Mouse (Mus musculus): ENCODE measurements at regions not wholly inside any gene's neighbourhood (a gene's known extent, or its start where the extent isn't known, plus 50 kb on each side); places are given as distances from the start of the nearest gene placed in this dataset.

GRCm38 (mm10) chr9:91167871-91168270, 194.3 kb upstream of the Zic4 start:
- Histone ChIP-seq H3ac (ENCODE audit: control insufficient read depth, insufficient read length, low read depth) (no peak overlapping the region), H3K27me3 (ENCODE audit: control insufficient read depth, insufficient read depth, insufficient read length) (no peaks in the 10 kb centered on the region), H3K79me2 (ENCODE audit: control insufficient read depth, insufficient read depth) (no peaks in the 10 kb centered on the region), H3K4me3 (ENCODE audit: insufficient read depth, poor library complexity, severe bottlenecking) (no peak overlapping the region), H3K79me3 (ENCODE audit: low read depth) (no peaks in the 10 kb centered on the region), H3K36me3 (ENCODE audit: control insufficient read depth, insufficient read depth) (no peaks in the 10 kb centered on the region)
- TF ChIP-seq FOSL1 (IDR thresholded peaks at IDR 0.05; ENCODE audit: insufficient read depth, low read length, poor library complexity, severe bottlenecking) (no peak), USF1 (IDR thresholded peaks at IDR 0.05; ENCODE audit: low read depth) (no peak), CEBPB (IDR thresholded peaks at IDR 0.05; ENCODE audit: low read depth) (no peak), MYOG (IDR thresholded peaks at IDR 0.05; ENCODE audit: control insufficient read depth, extremely low read depth, insufficient read length) (no peak), MAX (IDR thresholded peaks at IDR 0.05) (no peak), CTCF (IDR thresholded peaks at IDR 0.05; ENCODE audit: control insufficient read depth, insufficient read depth, insufficient read length) (no peak), MYOD1 (IDR thresholded peaks at IDR 0.05; ENCODE audit: control insufficient read depth, insufficient read length, low read depth) (no peak)

DNA sequence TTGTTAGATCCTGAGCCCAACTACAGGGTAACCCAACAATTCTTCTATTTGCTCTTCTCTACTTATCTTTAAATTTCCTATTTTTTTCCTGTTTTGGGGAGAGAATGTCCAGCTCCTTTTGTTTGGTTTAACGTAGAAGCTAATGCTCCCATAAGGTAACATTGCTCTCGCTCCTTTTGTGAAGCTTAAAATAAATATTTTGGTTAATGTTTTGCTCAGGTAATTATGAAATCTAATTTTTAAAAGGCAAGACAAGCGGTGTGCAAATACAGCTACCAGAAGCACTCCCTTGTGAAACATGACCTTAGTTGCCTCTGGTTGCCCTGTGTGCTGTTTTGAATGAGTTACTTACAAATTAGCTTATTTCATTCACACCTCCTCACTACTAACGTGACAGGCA, 169.0 kb upstream of the Zic4 start:
- Histone ChIP-seq H3K79me3 (ENCODE audit: low read depth) (no peaks in the 10 kb centered on the region), H3ac (ENCODE audit: control insufficient read depth, insufficient read length, low read depth) (no peak overlapping the region), H3K4me3 (ENCODE audit: insufficient read depth, poor library complexity, severe bottlenecking) (no peak overlapping the region), H3K79me2 (ENCODE audit: control insufficient read depth, insufficient read depth) (no peaks in the 10 kb centered on the region), H3K27me3 (ENCODE audit: control insufficient read depth, insufficient read depth, insufficient read length) (no peaks in the 10 kb centered on the region), H3K36me3 (ENCODE audit: control insufficient read depth, insufficient read depth) (no peaks in the 10 kb centered on the region)
- TF ChIP-seq CTCF (IDR thresholded peaks at IDR 0.05; ENCODE audit: control insufficient read depth, insufficient read depth, insufficient read length) (no peak), MYOD1 (IDR thresholded peaks at IDR 0.05; ENCODE audit: control insufficient read depth, insufficient read length, low read depth) (no peak), FOSL1 (IDR thresholded peaks at IDR 0.05; ENCODE audit: insufficient read depth, low read length, poor library complexity, severe bottlenecking) (no peak), CEBPB (IDR thresholded peaks at IDR 0.05; ENCODE audit: low read depth) (no peak), MAX (IDR thresholded peaks at IDR 0.05) (no peak), MYOG (IDR thresholded peaks at IDR 0.05; ENCODE audit: control insufficient read depth, extremely low read depth, insufficient read length) (no peak), USF1 (IDR thresholded peaks at IDR 0.05; ENCODE audit: low read depth) (no peak)

GRCm38 (mm10) chr9:91193954-91194353, 168.3 kb upstream of the Zic4 start:
- Histone ChIP-seq H3K79me3 (ENCODE audit: low read depth) (no peaks in the 10 kb centered on the region), H3K27me3 (ENCODE audit: control insufficient read depth, insufficient read depth, insufficient read length) (no peaks in the 10 kb centered on the region), H3K79me2 (ENCODE audit: control insufficient read depth, insufficient read depth) (no peaks in the 10 kb centered on the region), H3K4me3 (ENCODE audit: insufficient read depth, poor library complexity, severe bottlenecking) (no peak overlapping the region), H3K36me3 (ENCODE audit: control insufficient read depth, insufficient read depth) (no peaks in the 10 kb centered on the region), H3ac (ENCODE audit: control insufficient read depth, insufficient read length, low read depth) (no peak overlapping the region)
- no peak for TF ChIP-seq MYOD1 (IDR thresholded peaks at IDR 0.05; ENCODE audit: control insufficient read depth, insufficient read length, low read depth)
- no peak for TF ChIP-seq MYOG (IDR thresholded peaks at IDR 0.05; ENCODE audit: control insufficient read depth, extremely low read depth, insufficient read length)
- no peak for TF ChIP-seq MAX (IDR thresholded peaks at IDR 0.05)
- TF ChIP-seq CEBPB (IDR thresholded peaks at IDR 0.05; ENCODE audit: low read depth): no peak
- no peak for TF ChIP-seq FOSL1 (IDR thresholded peaks at IDR 0.05; ENCODE audit: insufficient read depth, low read length, poor library complexity, severe bottlenecking)
- TF ChIP-seq CTCF (IDR thresholded peaks at IDR 0.05; ENCODE audit: control insufficient read depth, insufficient read depth, insufficient read length): no peak
- TF ChIP-seq USF1 (IDR thresholded peaks at IDR 0.05; ENCODE audit: low read depth): no peak

DNA sequence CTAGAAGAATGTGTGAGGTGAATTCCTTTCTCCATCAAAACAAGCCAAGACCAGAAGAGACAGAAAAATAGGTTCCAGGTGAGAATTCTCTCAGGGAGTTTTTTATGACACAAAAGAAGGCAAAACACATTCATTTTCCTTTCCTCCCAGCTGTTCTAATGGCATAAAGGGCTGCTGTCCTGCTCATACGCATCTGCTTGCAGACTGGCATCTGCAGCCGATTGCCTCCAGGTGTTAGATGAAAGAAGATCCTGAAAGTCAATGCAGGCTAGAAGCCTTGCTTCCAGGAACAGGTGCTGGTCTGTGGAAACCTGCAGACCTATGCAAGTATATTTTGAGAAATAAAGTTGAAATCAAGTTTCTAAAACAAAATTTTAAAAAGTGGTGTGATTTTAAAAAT, 154.9 kb upstream of the Zic4 start:
- no peaks in the 10 kb centered on the region for H3K79me2 ChIP-seq (ENCODE audit: control insufficient read depth, insufficient read depth)
- no peaks in the 10 kb centered on the region for H3K27me3 ChIP-seq (ENCODE audit: control insufficient read depth, insufficient read depth, insufficient read length)
- no peak overlapping the region for H3ac ChIP-seq (ENCODE audit: control insufficient read depth, insufficient read length, low read depth)
- no peak overlapping the region for H3K4me3 ChIP-seq (ENCODE audit: insufficient read depth, poor library complexity, severe bottlenecking)
- no peaks in the 10 kb centered on the region for H3K36me3 ChIP-seq (ENCODE audit: control insufficient read depth, insufficient read depth)
- no peak for TF ChIP-seq CTCF (IDR thresholded peaks at IDR 0.05; ENCODE audit: control insufficient read depth, insufficient read depth, insufficient read length)
- TF ChIP-seq MYOD1 (IDR thresholded peaks at IDR 0.05; ENCODE audit: control insufficient read depth, insufficient read length, low read depth): no peak
- no peak for TF ChIP-seq FOSL1 (IDR thresholded peaks at IDR 0.05; ENCODE audit: insufficient read depth, low read length, poor library complexity, severe bottlenecking)
- TF ChIP-seq MAX (IDR thresholded peaks at IDR 0.05): no peak
- no peak for TF ChIP-seq USF1 (IDR thresholded peaks at IDR 0.05; ENCODE audit: low read depth)
- TF ChIP-seq MYOG (IDR thresholded peaks at IDR 0.05; ENCODE audit: control insufficient read depth, extremely low read depth, insufficient read length): no peak
- no peak for TF ChIP-seq CEBPB (IDR thresholded peaks at IDR 0.05; ENCODE audit: low read depth)
- no peaks in the 10 kb centered on the region for H3K79me3 ChIP-seq (ENCODE audit: low read depth)

GRCm38 (mm10) chr9:91227673-91228440, 134.4 kb upstream of the Zic4 start:
- Histone ChIP-seq H3K27me3 (ENCODE audit: control insufficient read depth, insufficient read depth, insufficient read length) (no peaks in the 10 kb centered on the region), H3K4me3 (ENCODE audit: insufficient read depth, poor library complexity, severe bottlenecking) (no peak overlapping the region), H3K79me2 (ENCODE audit: control insufficient read depth, insufficient read depth) (no peaks in the 10 kb centered on the region), H3K36me3 (ENCODE audit: control insufficient read depth, insufficient read depth) (no peaks in the 10 kb centered on the region), H3ac (ENCODE audit: control insufficient read depth, insufficient read length, low read depth) (no peak overlapping the region), H3K79me3 (ENCODE audit: low read depth) (no peaks in the 10 kb centered on the region)
- TF ChIP-seq FOSL1 (IDR thresholded peaks at IDR 0.05; ENCODE audit: insufficient read depth, low read length, poor library complexity, severe bottlenecking) (no peak), USF1 (IDR thresholded peaks at IDR 0.05; ENCODE audit: low read depth) (no peak), CEBPB (IDR thresholded peaks at IDR 0.05; ENCODE audit: low read depth) (no peak), MYOG (IDR thresholded peaks at IDR 0.05; ENCODE audit: control insufficient read depth, extremely low read depth, insufficient read length) (no peak), CTCF (IDR thresholded peaks at IDR 0.05; ENCODE audit: control insufficient read depth, insufficient read depth, insufficient read length) (no peak), MAX (IDR thresholded peaks at IDR 0.05) (no peak), MYOD1 (IDR thresholded peaks at IDR 0.05; ENCODE audit: control insufficient read depth, insufficient read length, low read depth) (no peak)
